Mouse (Mus musculus) frontal cortex, postnatal 10 days (tissue): ENCODE data around the gene Uvrag.
"Not testable (repeated sequence)": the region's sequence is repeated elsewhere in the genome, so short reads cannot be mapped to it uniquely, and the experiment has no call there.

Source experiments
- DNase-seq, 2 experiments: peaks; one replicate each; pipeline ENCODE4 v3.0.0; 2022; ENCODE audit warnings: low spot score in 2 of 2, mixed read lengths in 1 of 2

The Uvrag gene

GRCm38 (mm10) chr7:98981423-98981822 lies 159.5 kb downstream of the Uvrag start:
- DNase-seq, result no peak

GRCm38 (mm10) chr7:98976839-98977457 lies 164.0 kb downstream of the Uvrag start:
- DNase-seq, result no peak

GRCm38 (mm10) chr7:98974590-98974989 lies 166.4 kb downstream of the Uvrag start:
- no peak for DNase-seq

GRCm38 (mm10) chr7:98970721-98971120 lies 170.2 kb downstream of the Uvrag start:
- no peak for DNase-seq

GRCm38 (mm10) chr7:98968741-98969395 lies 172.1 kb downstream of the Uvrag start:
- DNase-seq, result no peak

- no peak for DNase-seq
These were observed 172.8 kb downstream of the Uvrag start for GRCm38 (mm10) chr7:98968082-98968674.

GRCm38 (mm10) chr7:98967672-98968071 lies 173.3 kb downstream of the Uvrag start:
- DNase-seq, result no peak

GRCm38 (mm10) chr7:98963581-98963980 lies 177.4 kb downstream of the Uvrag start:
- not testable (repeated sequence) for DNase-seq

- DNase-seq, result peak in 1 of 2 experiments; percentile 51
These were observed 178.2 kb downstream of the Uvrag start for GRCm38 (mm10) chr7:98962547-98963311.

GRCm38 (mm10) chr7:98962074-98962473 lies 178.9 kb downstream of the Uvrag start:
- no peak for DNase-seq

- DNase-seq, result no peak
These were observed 180.7 kb downstream of the Uvrag start for GRCm38 (mm10) chr7:98960274-98960673.

- no peak for DNase-seq
These were observed 181.7 kb downstream of the Uvrag start for GRCm38 (mm10) chr7:98959246-98959645.

GRCm38 (mm10) chr7:98958172-98958571 lies 182.8 kb downstream of the Uvrag start:
- DNase-seq, result no peak

- no peak for DNase-seq
These were observed 183.7 kb downstream of the Uvrag start for GRCm38 (mm10) chr7:98957111-98957741.

GRCm38 (mm10) chr7:98956609-98957008 lies 184.3 kb downstream of the Uvrag start:
- DNase-seq, result no peak

GRCm38 (mm10) chr7:98953649-98954048 lies 187.3 kb downstream of the Uvrag start:
- DNase-seq, result no peak

GRCm38 (mm10) chr7:98944986-98945385 lies 196.0 kb downstream of the Uvrag start:
- DNase-seq, result no peak

GRCm38 (mm10) chr7:98943687-98944086 lies 197.3 kb downstream of the Uvrag start:
- no peak for DNase-seq

- no peak for DNase-seq
These were observed 198.2 kb downstream of the Uvrag start for GRCm38 (mm10) chr7:98942746-98943145.

GRCm38 (mm10) chr7:98939194-98939593 lies 201.7 kb downstream of the Uvrag start:
- DNase-seq, result no peak

GRCm38 (mm10) chr7:98938621-98939020 lies 202.3 kb downstream of the Uvrag start:
- DNase-seq, result no peak
